Mouse (Mus musculus) lung, postnatal 0 days (tissue): ENCODE data around the gene Ap1m1. TPM values are rescaled to one million over a fixed set of nuclear protein-coding genes. Genes with fewer than 3 reads are reported as not detected.

Experiments
- ATAC-seq: fragments of 200-750 bp; cut with Nextera tagmentation; 2 replicates; pipeline ENCODE4 v1.8.0; 2017; ENCODE audit warnings: moderate library complexity
- DNase-seq: peaks from one replicate; pipeline ENCODE4 v3.0.0-alpha.2; 2016; ENCODE audit warnings: low spot score
- H3K27ac ChIP-seq: fragments of 300-500 bp; sonication (generic); 2 replicates; pipeline ENCODE4 v1.5.1; 2014; ENCODE audit warnings: antibody characterized with exemption, mild to moderate bottlenecking, low read length, mixed read lengths
- H3K27me3 ChIP-seq: fragments of 300-500 bp; sonication (generic); replicated peaks from 2 replicates; pipeline ENCODE4 v1.6.1; 2014; ENCODE audit warnings: low read length, mixed read lengths; ENCODE audit not compliant: insufficient read depth
- H3K36me3 ChIP-seq: fragments of 300-500 bp; sonication (generic); 2 replicates; pipeline ENCODE4 v1.6.1; 2014; ENCODE audit warnings: low read length, mixed read lengths; ENCODE audit not compliant: insufficient read depth
- H3K4me1 ChIP-seq: fragments of 300-500 bp; sonication (generic); 2 replicates; pipeline ENCODE4 v1.6.1; 2014; ENCODE audit warnings: antibody characterized with exemption, low read depth, low read length, mixed read lengths; ENCODE audit not compliant: insufficient read depth
- H3K4me2 ChIP-seq: fragments of 300-500 bp; sonication (generic); replicated peaks from 2 replicates; pipeline ENCODE4 v1.6.1; 2014; ENCODE audit warnings: low read depth, mild to moderate bottlenecking, low read length, moderate library complexity, mixed read lengths
- H3K4me3 ChIP-seq: fragments of 300-500 bp; sonication (generic); 2 replicates; pipeline ENCODE4 v1.5.1; 2014; ENCODE audit warnings: low read depth, low read length
- H3K9ac ChIP-seq: fragments of 300-500 bp; sonication (generic); replicated peaks from 2 replicates; pipeline ENCODE4 v1.6.1; 2014; ENCODE audit warnings: low read depth, mild to moderate bottlenecking
- H3K9me3 ChIP-seq: fragments of 300-500 bp; sonication (generic); 2 replicates; pipeline ENCODE4 v1.6.1; 2016; ENCODE audit warnings: low read length, mixed read lengths
- CTCF ChIP-seq: IDR thresholded peaks from 2 replicates; pipeline ENCODE4 v1.5.1; 2016; ENCODE audit warnings: antibody characterized with exemption, mild to moderate bottlenecking
- EP300 ChIP-seq: IDR thresholded peaks from 2 replicates; pipeline ENCODE4 v1.6.1; 2016; ENCODE audit warnings: antibody characterized with exemption, mild to moderate bottlenecking, control low read depth
- WGBS: fragments of 180-500 bp; shearing (Covaris S2); extraction: QIAGEN DNeasy Blood & Tissue Kit; methylation state at CpG from one replicate; pipeline ENCODE4 v1.1.7; 2014; 5-methylcytosine and 5-hydroxymethylcytosine counted together
- polyA plus RNA-seq: library from polyadenylated mRNA; unstranded; fragments of >200 nt; fragmentation: Nextera tagmentation; extraction: Ambion mirVana; gene quantifications from 2 replicates; pipeline ENCODE4 v1.2.1, GENCODE M21; 2015

Ap1m1 gene
- polyA plus RNA-seq, result 65.3 and 68.2 TPM in 2 replicates

DNA sequence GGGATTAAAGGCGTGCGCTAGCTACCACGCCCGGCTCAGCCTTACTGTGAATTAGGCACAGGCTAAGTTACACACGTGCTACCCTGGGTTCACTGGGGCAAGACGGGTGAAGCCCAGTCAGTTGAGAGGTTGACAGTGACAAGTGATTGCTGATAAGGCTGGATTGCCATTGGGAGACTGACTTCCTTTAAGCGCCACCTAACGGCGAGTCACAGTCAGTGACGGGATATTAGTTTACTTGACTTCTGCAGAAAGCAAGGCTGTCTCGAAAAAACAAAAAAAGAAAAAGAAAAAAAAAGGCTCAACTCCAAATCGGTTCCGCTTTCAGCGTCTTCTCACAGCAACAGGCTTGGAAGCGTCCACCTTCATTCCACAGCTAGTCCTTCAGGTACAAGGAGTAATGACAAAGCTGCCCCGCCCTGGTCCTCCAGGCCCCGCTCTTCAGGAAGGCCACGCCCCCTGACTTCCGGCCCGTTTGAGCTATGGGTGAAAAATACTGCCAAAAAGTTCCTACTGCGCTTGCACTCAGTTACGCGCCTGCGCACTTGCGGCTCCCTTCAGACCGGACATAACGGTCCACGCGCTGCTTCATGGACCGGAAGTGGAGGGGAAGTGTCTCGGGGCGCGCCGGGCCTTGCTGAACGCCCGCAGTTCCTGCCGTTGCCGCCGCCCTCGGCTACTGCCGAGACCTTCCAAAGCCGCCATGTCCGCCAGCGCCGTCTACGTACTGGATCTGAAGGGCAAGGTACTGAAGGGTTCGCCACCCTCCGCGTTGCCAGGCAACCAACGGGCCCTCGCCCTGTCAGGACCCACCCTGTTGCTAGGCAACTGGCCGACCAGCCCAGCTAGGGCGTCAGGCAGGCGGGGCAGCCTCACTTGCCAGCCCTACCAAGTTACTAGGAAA lies at the start of gene Ap1m1:
TSS of gene Ap1m1 (plus strand) at position 520 of the 904 bp plus-strand sequence.
- DNase-seq (peak; percentile 100), ATAC-seq (peak; percentile 96)
- H3K36me3 ChIP-seq, result no peaks in the 10 kb centered on the region
- peak within 1 kb of the TSS; percentile 89 for H3K4me2 ChIP-seq
- H3K27me3 ChIP-seq, result no peaks in the 10 kb centered on the region
- WGBS, result 2% methylated on average over 54 of the region's 54 CpGs
- peak within 1 kb of the TSS; percentile 91 for H3K27ac ChIP-seq
- peaks cover 4% of the 10 kb centered on the region; the same call in 1 of the 2 replicates for H3K4me1 ChIP-seq
- H3K9ac ChIP-seq, result peak within 1 kb of the TSS; percentile 52
- H3K4me3 ChIP-seq, result peak within 1 kb of the TSS; percentile 57
- TF ChIP-seq EP300 (peak; percentile 92), CTCF (peak; percentile 86)
- H3K9me3 ChIP-seq, result no peaks in the 10 kb centered on the region

DNA sequence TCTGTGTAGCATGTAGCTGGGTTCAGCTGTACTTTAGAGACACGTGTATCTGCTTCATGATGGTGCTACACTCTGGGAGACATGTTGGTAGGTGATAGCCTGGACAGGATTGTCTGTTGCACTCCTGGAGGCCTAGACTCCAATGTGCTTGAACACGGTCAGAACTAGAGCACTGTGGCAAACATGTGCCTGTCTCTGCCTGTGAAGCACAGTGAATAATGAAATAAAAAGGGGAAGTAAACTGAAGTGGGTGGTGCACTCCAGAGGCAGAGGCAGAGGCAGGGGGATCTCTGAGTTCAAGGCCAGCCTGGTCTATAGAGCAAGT lies 49.6 kb upstream of the Ap1m1 start:
- no peak for DNase-seq
- no peak for ATAC-seq
- no peaks in the 10 kb centered on the region for H3K9me3 ChIP-seq
- no peak overlapping the region for H3K4me2 ChIP-seq
- no peaks in the 10 kb centered on the region for H3K4me1 ChIP-seq
- no peak overlapping the region for H3K4me3 ChIP-seq
- WGBS, result 38% methylated on average over 2 of the region's 2 CpGs
- H3K36me3 ChIP-seq, result no peaks in the 10 kb centered on the region
- H3K27ac ChIP-seq, result peak overlapping the region; percentile 73
- TF ChIP-seq CTCF, result no peak
- no peak for TF ChIP-seq EP300
- no peak overlapping the region for H3K9ac ChIP-seq
- no peaks in the 10 kb centered on the region for H3K27me3 ChIP-seq

- Histone ChIP-seq H3K4me2 (no peak overlapping the region), H3K9me3 (no peaks in the 10 kb centered on the region), H3K27ac (no peak overlapping the region), H3K27me3 (no peaks in the 10 kb centered on the region), H3K4me1 (no peaks in the 10 kb centered on the region), H3K36me3 (no peaks in the 10 kb centered on the region), H3K9ac (no peak overlapping the region), H3K4me3 (no peak overlapping the region)
- no peak for ATAC-seq
- TF ChIP-seq EP300, result no peak
- TF ChIP-seq CTCF, result no peak
- no peak for DNase-seq
Observed at GRCm38 (mm10) chr8:72192065-72192464, 47.8 kb upstream of the Ap1m1 start.

GRCm38 (mm10) chr8:72197997-72198396 lies 41.8 kb upstream of the Ap1m1 start:
- H3K9me3 ChIP-seq, result peaks cover 5% of the 10 kb centered on the region; the same call in 1 of the 2 replicates
- H3K27ac ChIP-seq, result no peak overlapping the region
- H3K4me2 ChIP-seq, result no peak overlapping the region
- no peaks in the 10 kb centered on the region for H3K36me3 ChIP-seq
- DNase-seq (no peak), ATAC-seq (no peak)
- no peak overlapping the region for H3K9ac ChIP-seq
- TF ChIP-seq CTCF (no peak), EP300 (no peak)
- H3K4me1 ChIP-seq, result no peaks in the 10 kb centered on the region
- H3K4me3 ChIP-seq, result no peak overlapping the region
- no peaks in the 10 kb centered on the region for H3K27me3 ChIP-seq
- WGBS, result 51% methylated on average over 8 of the region's 8 CpGs

GRCm38 (mm10) chr8:72208582-72208981 lies 31.2 kb upstream of the Ap1m1 start:
- no peaks in the 10 kb centered on the region for H3K9me3 ChIP-seq
- H3K4me3 ChIP-seq, result no peak overlapping the region
- WGBS, result 77% methylated on average over 1 of the region's 1 CpGs
- no peak overlapping the region for H3K9ac ChIP-seq
- H3K4me2 ChIP-seq, result no peak overlapping the region
- no peaks in the 10 kb centered on the region for H3K36me3 ChIP-seq
- no peak for ATAC-seq
- no peaks in the 10 kb centered on the region for H3K4me1 ChIP-seq
- no peak overlapping the region for H3K27ac ChIP-seq
- TF ChIP-seq CTCF, result no peak
- TF ChIP-seq EP300, result no peak
- DNase-seq, result no peak
- no peaks in the 10 kb centered on the region for H3K27me3 ChIP-seq

- H3K4me2 ChIP-seq, result no peak overlapping the region
- WGBS, result 70% methylated on average over 4 of the region's 4 CpGs
- no peak overlapping the region for H3K9ac ChIP-seq
- no peak for ATAC-seq
- DNase-seq, result no peak
- no peak overlapping the region for H3K27ac ChIP-seq
- H3K4me3 ChIP-seq, result no peak overlapping the region
- H3K4me1 ChIP-seq, result no peaks in the 10 kb centered on the region
- no peaks in the 10 kb centered on the region for H3K27me3 ChIP-seq
- TF ChIP-seq EP300 (no peak), CTCF (no peak)
- no peaks in the 10 kb centered on the region for H3K9me3 ChIP-seq
- no peaks in the 10 kb centered on the region for H3K36me3 ChIP-seq
Observed at GRCm38 (mm10) chr8:72210222-72210621, 29.6 kb upstream of the Ap1m1 start.
